Mouse (Mus musculus): ENCODE measurements around the gene Fbln2. TPM values are rescaled to one million over a fixed set of nuclear protein-coding genes. Genes with fewer than 3 reads are reported as not detected.
A peak's percentile ranks its signal among the peaks of the same experiment; 100 is the strongest.

Gene Fbln2
- polyA plus RNA-seq, 1 experiment from 2014 or later = 9.1 TPM

DNA sequence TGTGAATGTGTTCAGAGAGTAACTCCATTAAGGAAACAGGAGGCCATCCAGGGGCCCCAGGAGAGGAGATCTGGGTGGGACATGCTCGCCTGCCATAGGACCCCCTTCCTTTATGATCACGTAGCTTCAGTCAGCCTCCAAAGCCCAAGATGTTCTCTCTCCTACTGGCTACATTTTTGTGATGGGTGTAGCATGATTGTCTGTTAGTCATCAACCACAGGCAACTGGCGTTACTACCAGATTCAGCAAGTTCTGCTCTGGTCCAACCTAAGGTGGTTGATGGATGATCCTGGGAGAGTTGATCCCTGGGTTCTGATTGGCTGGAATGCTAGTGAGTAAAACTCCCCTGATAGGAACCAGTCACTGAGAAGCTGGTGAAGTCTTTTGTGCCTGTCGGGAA, 9.7 kb upstream of the Fbln2 start:
- 86% methylated on average over 4 of the region's 4 CpGs for WGBS

DNA sequence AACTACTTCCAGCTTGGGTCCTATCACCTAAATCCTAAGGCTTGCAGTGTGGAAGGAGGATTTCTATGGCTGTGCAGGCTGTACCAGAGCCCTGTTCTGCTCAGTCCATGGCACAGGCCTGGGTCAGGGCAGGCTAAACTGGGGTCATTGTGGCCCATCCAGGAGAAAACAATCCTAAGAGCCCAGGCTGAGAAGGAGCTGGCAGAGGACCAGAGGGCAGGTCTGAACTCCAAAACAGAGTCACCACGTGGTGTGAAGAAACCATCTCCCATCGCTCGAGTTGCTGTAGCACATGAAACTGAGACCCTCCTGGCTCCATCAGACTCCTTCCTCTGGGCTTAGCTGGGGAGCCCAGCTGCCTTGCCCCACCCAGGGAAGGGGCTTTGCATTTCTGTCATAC, 6.9 kb upstream of the Fbln2 start:
- no peak for ATAC-seq (ENCODE audit: low read depth)
- H3K9me3 ChIP-seq (ENCODE audit: control insufficient read depth, low read length) = no peaks in the 10 kb centered on the region
- no peak overlapping the region for H3K9ac ChIP-seq (replicated peaks; ENCODE audit: low read depth, low read length)
- H3K4me2 ChIP-seq (ENCODE audit: low read depth, low read length) = no peak overlapping the region
- no peak overlapping the region for H3K27ac ChIP-seq (ENCODE audit: low read depth, low read length)
- H3K36me3 ChIP-seq (ENCODE audit: control insufficient read depth, insufficient read depth, low read length) = no peaks in the 10 kb centered on the region
- 70% methylated on average over 3 of the region's 3 CpGs for WGBS
- no peaks in the 10 kb centered on the region for H3K27me3 ChIP-seq (ENCODE audit: control insufficient read depth, insufficient read depth, low read length)
- no peak overlapping the region for H3K4me3 ChIP-seq (ENCODE audit: low read depth, low read length)
- peaks cover 7% of the 10 kb centered on the region; the same call in 1 of the 2 replicates for H3K4me1 ChIP-seq (ENCODE audit: control insufficient read depth, insufficient read depth, low read length)

More for the DNA sequence above, 9.7 kb upstream of the Fbln2 start:
- Histone ChIP-seq H3K27ac (ENCODE audit: low read depth, low read length) (no peak overlapping the region), H3K9me3 (ENCODE audit: control insufficient read depth, low read length) (no peaks in the 10 kb centered on the region), H3K4me2 (ENCODE audit: low read depth, low read length) (no peak overlapping the region), H3K27me3 (ENCODE audit: control insufficient read depth, insufficient read depth, low read length) (no peaks in the 10 kb centered on the region), H3K36me3 (ENCODE audit: control insufficient read depth, insufficient read depth, low read length) (no peaks in the 10 kb centered on the region), H3K9ac (replicated peaks; ENCODE audit: low read depth, low read length) (no peak overlapping the region), H3K4me3 (ENCODE audit: low read depth, low read length) (no peak overlapping the region), H3K4me1 (ENCODE audit: control insufficient read depth, insufficient read depth, low read length) (peaks cover 12% of the 10 kb centered on the region)
- no peak for ATAC-seq (ENCODE audit: low read depth)

DNA sequence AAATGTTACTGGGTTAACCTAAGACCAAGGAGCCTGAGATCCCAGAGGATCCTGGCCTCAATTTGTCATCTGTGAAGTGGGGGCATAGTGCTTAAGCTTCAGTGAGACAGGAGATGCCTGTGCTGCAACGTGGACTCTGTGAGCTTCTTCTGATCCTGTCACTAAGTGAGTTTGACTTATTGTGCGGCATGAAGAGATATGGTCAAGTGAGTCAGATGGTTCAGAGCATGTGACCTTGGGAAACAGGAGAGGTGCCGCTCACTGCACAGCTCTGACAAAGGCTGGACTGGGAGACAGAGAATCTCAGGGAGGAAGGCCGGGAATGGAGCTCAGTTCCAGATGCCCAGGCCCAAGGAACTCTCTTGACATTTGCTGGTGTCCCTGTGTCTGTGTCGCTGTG, 6.5 kb upstream of the Fbln2 start:
- Histone ChIP-seq H3K9ac (replicated peaks; ENCODE audit: low read depth, low read length) (no peak overlapping the region), H3K4me1 (ENCODE audit: control insufficient read depth, insufficient read depth, low read length) (0 out of 2 replicates have a peak, but pooled peaks cover 2% of the 10 kb centered on the region), H3K36me3 (ENCODE audit: control insufficient read depth, insufficient read depth, low read length) (no peaks in the 10 kb centered on the region), H3K27ac (ENCODE audit: low read depth, low read length) (no peak overlapping the region), H3K9me3 (ENCODE audit: control insufficient read depth, low read length) (no peaks in the 10 kb centered on the region), H3K4me3 (ENCODE audit: low read depth, low read length) (no peak overlapping the region), H3K4me2 (ENCODE audit: low read depth, low read length) (no peak overlapping the region), H3K27me3 (ENCODE audit: control insufficient read depth, insufficient read depth, low read length) (no peaks in the 10 kb centered on the region)
- ATAC-seq (ENCODE audit: low read depth) = no peak
- WGBS = 76% methylated on average over 5 of the region's 5 CpGs

DNA sequence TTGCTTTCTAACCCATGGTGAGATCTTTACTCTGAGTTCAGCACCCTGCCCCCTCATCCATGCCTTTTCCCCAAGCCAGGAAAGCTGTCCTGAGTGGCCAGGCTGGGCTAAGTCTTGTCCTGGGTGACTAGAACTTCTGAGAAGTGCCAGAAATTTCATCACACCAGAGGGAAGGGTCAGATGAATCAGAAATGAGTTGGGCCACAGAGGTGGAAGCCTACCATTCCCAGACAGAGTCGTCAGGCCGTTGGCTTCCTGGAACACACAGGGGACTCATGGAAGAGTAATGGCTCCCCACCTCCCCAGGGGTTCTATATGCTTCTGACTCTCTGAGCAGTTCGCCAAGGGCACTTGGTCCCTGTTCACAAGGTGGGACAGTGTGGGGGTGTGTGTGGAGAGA, 4.8 kb upstream of the Fbln2 start:
- Histone ChIP-seq H3K4me3 (ENCODE audit: low read depth, low read length) (no peak overlapping the region), H3K36me3 (ENCODE audit: control insufficient read depth, insufficient read depth, low read length) (no peaks in the 10 kb centered on the region)

DNA sequence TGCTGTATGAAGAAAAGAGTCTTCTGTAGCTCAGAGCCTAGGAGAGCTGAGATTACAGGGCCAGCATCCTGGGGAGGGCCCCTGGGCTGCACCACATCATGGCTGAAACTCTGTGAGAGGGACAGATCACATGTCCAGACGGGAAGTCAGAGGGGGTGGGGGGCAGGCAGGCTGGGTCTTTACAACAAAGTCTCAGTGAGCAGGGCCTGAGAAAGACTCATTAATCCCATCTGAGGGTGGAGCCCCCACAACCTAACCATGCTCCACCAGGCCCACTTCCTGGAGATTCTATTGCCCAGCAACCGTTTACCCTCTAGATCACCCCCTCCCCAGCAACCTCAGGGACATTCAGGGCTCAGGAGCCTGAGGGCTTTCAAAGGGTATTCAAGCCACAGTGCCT, 2.5 kb upstream of the Fbln2 start:
- Histone ChIP-seq H3K9ac (replicated peaks; ENCODE audit: low read depth, low read length) (no peak overlapping the region), H3K27me3 (ENCODE audit: control insufficient read depth, insufficient read depth, low read length) (no peaks in the 10 kb centered on the region), H3K9me3 (ENCODE audit: control insufficient read depth, low read length) (no peaks in the 10 kb centered on the region), H3K27ac (ENCODE audit: low read depth, low read length) (no peak overlapping the region), H3K4me2 (ENCODE audit: low read depth, low read length) (no peak overlapping the region), H3K4me3 (ENCODE audit: low read depth, low read length) (no peak overlapping the region), H3K36me3 (ENCODE audit: control insufficient read depth, insufficient read depth, low read length) (no peaks in the 10 kb centered on the region), H3K4me1 (ENCODE audit: control insufficient read depth, insufficient read depth, low read length) (peaks cover 5% of the 10 kb centered on the region; the same call in 1 of the 2 replicates)
- no peak for ATAC-seq (ENCODE audit: low read depth)
- 24% methylated on average over 2 of the region's 2 CpGs for WGBS

More for the DNA sequence above, 4.8 kb upstream of the Fbln2 start:
- ATAC-seq (ENCODE audit: low read depth) = no peak
- H3K9me3 ChIP-seq (ENCODE audit: control insufficient read depth, low read length) = no peaks in the 10 kb centered on the region
- H3K4me2 ChIP-seq (ENCODE audit: low read depth, low read length) = no peak overlapping the region
- H3K4me1 ChIP-seq (ENCODE audit: control insufficient read depth, insufficient read depth, low read length) = no peaks in the 10 kb centered on the region
- H3K27me3 ChIP-seq (ENCODE audit: control insufficient read depth, insufficient read depth, low read length) = no peaks in the 10 kb centered on the region
- H3K9ac ChIP-seq (replicated peaks; ENCODE audit: low read depth, low read length) = no peak overlapping the region
- 37% methylated on average over 3 of the region's 3 CpGs for WGBS
- no peak overlapping the region for H3K27ac ChIP-seq (ENCODE audit: low read depth, low read length)

DNA sequence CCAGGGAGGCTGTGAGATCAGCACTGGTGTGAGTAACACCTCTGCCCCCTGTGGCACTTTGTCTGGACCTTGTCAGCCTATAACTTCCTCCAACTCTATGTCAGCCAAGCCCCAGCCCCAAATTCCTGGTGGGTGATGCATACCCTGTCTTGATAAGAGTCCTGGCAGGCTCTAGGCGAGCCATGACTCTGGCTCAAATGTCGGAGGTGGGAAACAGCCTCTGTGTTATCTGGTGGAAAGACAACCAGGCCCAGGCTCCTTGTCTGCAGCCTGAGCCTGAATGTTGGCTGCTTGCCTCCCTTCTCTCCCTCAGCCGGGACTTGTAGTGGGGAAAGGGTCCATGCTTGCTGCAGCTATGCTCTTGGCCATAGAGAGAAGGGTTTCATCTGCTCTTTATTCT, 1.4 kb upstream of the Fbln2 start:
- no peak overlapping the region for H3K27ac ChIP-seq (ENCODE audit: low read depth, low read length)
- no peak for ATAC-seq (ENCODE audit: low read depth)
- peaks cover 5% of the 10 kb centered on the region; the same call in 1 of the 2 replicates for H3K4me1 ChIP-seq (ENCODE audit: control insufficient read depth, insufficient read depth, low read length)
- no peak overlapping the region for H3K9ac ChIP-seq (replicated peaks; ENCODE audit: low read depth, low read length)
- no peaks in the 10 kb centered on the region for H3K36me3 ChIP-seq (ENCODE audit: control insufficient read depth, insufficient read depth, low read length)
- H3K4me2 ChIP-seq (ENCODE audit: low read depth, low read length) = no peak overlapping the region
- no peak overlapping the region for H3K4me3 ChIP-seq (ENCODE audit: low read depth, low read length)
- 91% methylated on average over 3 of the region's 3 CpGs for WGBS
- H3K9me3 ChIP-seq (ENCODE audit: control insufficient read depth, low read length) = no peaks in the 10 kb centered on the region
- no peaks in the 10 kb centered on the region for H3K27me3 ChIP-seq (ENCODE audit: control insufficient read depth, insufficient read depth, low read length)

DNA sequence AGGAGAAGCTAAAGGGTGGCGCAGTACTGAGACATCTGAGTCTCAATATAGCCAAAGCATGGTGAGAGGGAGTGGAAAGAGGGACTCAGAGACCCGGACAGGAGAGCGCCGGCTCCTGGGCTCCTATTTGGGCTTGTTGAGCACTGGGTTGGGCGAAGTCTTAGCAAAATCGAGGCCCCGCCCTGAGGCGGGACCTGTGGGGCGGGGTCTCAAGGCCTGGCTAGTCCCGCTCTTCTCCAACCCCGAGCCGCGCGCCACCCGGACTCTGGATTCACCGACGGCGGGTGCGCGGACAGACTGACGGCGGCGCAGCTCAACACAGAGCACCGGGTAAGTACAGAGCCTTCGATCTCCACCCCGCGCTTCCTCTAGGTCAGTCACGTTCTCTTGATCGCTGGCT, 316 bp downstream of the Fbln2 start:
- WGBS = 1% methylated on average over 29 of the region's 29 CpGs

DNA sequence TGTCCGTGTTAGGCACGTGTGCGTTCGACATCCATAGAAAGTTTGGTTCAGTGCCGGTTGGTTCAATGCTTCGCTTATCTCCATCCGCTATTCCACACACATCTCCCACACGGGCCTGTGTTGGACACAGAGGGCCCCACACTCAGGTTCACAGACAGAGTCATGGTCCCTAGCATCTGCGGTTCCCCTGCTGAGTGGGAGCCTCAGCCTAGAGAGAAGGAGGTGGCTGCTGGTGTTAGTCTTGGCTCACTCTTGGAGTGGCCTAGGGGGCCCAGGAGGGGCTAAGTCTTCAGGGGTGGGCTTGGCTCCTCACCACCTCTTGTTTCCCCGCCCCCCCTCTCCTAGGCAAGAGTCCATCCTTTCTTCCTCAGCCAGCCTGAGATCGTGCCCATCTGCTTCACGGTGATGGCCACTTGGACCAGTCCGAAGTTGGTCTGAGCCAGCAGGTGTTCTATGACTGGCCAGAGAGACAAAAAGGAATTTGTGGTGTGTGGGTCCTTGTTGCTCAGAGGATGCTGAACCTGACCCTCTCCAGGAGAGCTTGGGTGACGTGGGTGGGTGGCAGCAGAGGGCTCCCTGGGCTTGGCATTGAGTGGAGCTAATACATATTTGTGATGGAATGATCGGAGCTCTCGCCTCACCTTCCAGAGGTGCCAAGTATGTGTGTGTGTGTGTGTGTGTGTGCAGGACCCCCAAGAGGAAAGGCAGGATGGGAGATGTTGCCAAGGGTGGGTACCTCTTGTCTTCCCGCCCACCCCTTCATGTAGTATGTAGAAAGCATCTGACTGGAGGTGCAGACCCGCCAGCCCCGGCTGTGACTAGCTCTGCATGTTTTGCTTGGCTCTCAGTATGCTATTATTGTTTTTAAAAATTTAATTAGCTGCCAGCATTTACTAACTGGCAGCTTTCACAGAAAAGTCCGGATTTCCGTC, 1.3 kb downstream of the Fbln2 start:
- no peaks in the 10 kb centered on the region for H3K9me3 ChIP-seq (ENCODE audit: control insufficient read depth, low read length)
- no peak overlapping the region for H3K27ac ChIP-seq (ENCODE audit: low read depth, low read length)
- 0 out of 2 replicates have a peak, but pooled peaks have one; percentile 16 for ATAC-seq (ENCODE audit: low read depth)
- peak overlapping the region; percentile 29 for H3K4me3 ChIP-seq (ENCODE audit: low read depth, low read length)
- no peaks in the 10 kb centered on the region for H3K27me3 ChIP-seq (ENCODE audit: control insufficient read depth, insufficient read depth, low read length)
- no peaks in the 10 kb centered on the region for H3K36me3 ChIP-seq (ENCODE audit: control insufficient read depth, insufficient read depth, low read length)
- H3K4me1 ChIP-seq (ENCODE audit: control insufficient read depth, insufficient read depth, low read length) = peaks cover 5% of the 10 kb centered on the region; the same call in 1 of the 2 replicates
- WGBS = 62% methylated on average over 21 of the region's 21 CpGs
- H3K9ac ChIP-seq (replicated peaks; ENCODE audit: low read depth, low read length) = no peak overlapping the region
- peak overlapping the region; percentile 46 for H3K4me2 ChIP-seq (ENCODE audit: low read depth, low read length)

More for the DNA sequence above, 316 bp downstream of the Fbln2 start:
- Histone ChIP-seq H3K9me3 (ENCODE audit: control insufficient read depth, low read length) (no peaks in the 10 kb centered on the region), H3K4me1 (ENCODE audit: control insufficient read depth, insufficient read depth, low read length) (peaks cover 5% of the 10 kb centered on the region; the same call in 1 of the 2 replicates), H3K4me2 (ENCODE audit: low read depth, low read length) (peak overlapping the region; percentile 46), H3K4me3 (ENCODE audit: low read depth, low read length) (peak overlapping the region; percentile 29), H3K27me3 (ENCODE audit: control insufficient read depth, insufficient read depth, low read length) (no peaks in the 10 kb centered on the region), H3K9ac (replicated peaks; ENCODE audit: low read depth, low read length) (peak overlapping the region; percentile 39; the same call in 1 of the 2 replicates), H3K36me3 (ENCODE audit: control insufficient read depth, insufficient read depth, low read length) (no peaks in the 10 kb centered on the region), H3K27ac (ENCODE audit: low read depth, low read length) (no peak overlapping the region)
- ATAC-seq (ENCODE audit: low read depth) = peak; percentile 61; the same call in 1 of the 2 replicates

DNA sequence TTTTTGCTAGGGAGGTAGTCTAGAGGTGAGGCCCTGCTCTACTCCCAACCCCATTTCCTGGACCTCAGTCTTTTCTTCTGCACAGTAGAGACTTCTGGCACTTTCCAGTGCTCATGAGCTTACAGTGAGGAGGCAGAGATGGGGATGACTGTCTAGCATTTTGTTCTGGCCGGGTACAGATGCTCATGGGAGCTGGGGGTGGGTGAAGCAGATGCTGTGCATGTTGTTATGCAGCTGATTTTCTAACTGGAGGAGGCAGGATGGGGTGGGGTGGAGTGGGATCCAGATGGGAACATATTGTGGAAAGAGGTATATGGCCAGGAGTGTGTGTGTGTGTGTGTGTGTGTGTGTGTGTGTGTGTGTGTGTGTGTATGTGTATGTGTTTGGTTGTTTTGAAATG, 3.2 kb downstream of the Fbln2 start:
- WGBS = 38% methylated on average over 1 of the region's 1 CpGs
- Histone ChIP-seq H3K4me2 (ENCODE audit: low read depth, low read length) (no peak overlapping the region), H3K9me3 (ENCODE audit: control insufficient read depth, low read length) (no peaks in the 10 kb centered on the region), H3K9ac (replicated peaks; ENCODE audit: low read depth, low read length) (no peak overlapping the region), H3K4me3 (ENCODE audit: low read depth, low read length) (no peak overlapping the region), H3K36me3 (ENCODE audit: control insufficient read depth, insufficient read depth, low read length) (no peaks in the 10 kb centered on the region), H3K27me3 (ENCODE audit: control insufficient read depth, insufficient read depth, low read length) (no peaks in the 10 kb centered on the region), H3K4me1 (ENCODE audit: control insufficient read depth, insufficient read depth, low read length) (peaks cover 5% of the 10 kb centered on the region; the same call in 1 of the 2 replicates), H3K27ac (ENCODE audit: low read depth, low read length) (no peak overlapping the region)
- no peak for ATAC-seq (ENCODE audit: low read depth)

All from neural tube, embryonic 14.5 days (tissue).